19 mouse cellular contexts compared by ENCODE assay signal in genomic region chr10:8936369-8936768, GRCm38 (mm10). TPM values are rescaled to one million over a fixed set of nuclear protein-coding genes. Genes with fewer than 3 reads are reported as not detected.
DNase-seq lines count a peak whose midpoint lies in the region; ATAC-seq and TF ChIP-seq lines count a peak whose summit lies in the region.
"Had no signal": no experiment of that assay in that cellular context is flagged by ENCODE, and none has a peak within 500 bp of the region (broad histone marks: within the 10 kb centered on the region; RNA-seq: fewer than 3 reads in every experiment).

No protein-coding gene starts in this region.

- H3K4me1 ChIP-seq in limb, embryonic 15.5 days = 0 out of 2 replicates have a peak, but pooled peaks cover 2% of the 10 kb centered on the region
- H3K4me1 ChIP-seq in limb, embryonic 10.5 days = peaks cover 10% of the 10 kb centered on the region; the same call in 1 of the 2 replicates
- peaks cover 46% of the 10 kb centered on the region for H3K4me1 ChIP-seq in bone marrow macrophage, adult 2 months (ENCODE audit: control insufficient read depth, insufficient read depth, low read length)
- H3K4me1 ChIP-seq: embryonic facial prominence, embryonic 15.5 days; forebrain, embryonic 12.5 days; midbrain, embryonic 13.5 days; stomach, embryonic 15.5 days had no signal

- H3K27me3 ChIP-seq in limb, embryonic 15.5 days = no peaks in the 10 kb centered on the region
- H3K27me3 ChIP-seq in limb, embryonic 10.5 days (ENCODE audit: low read depth, poor library complexity, severe bottlenecking) = no peaks in the 10 kb centered on the region
- H3K27me3 ChIP-seq: embryonic facial prominence, embryonic 15.5 days; forebrain, embryonic 12.5 days; midbrain, embryonic 13.5 days; stomach, embryonic 15.5 days had no signal

- H3K4me3 ChIP-seq in limb, embryonic 15.5 days = no peak overlapping the region
- H3K4me3 ChIP-seq in limb, embryonic 10.5 days = no peak overlapping the region
- H3K4me3 ChIP-seq in bone marrow macrophage, adult 2 months (ENCODE audit: insufficient read depth, low read length) = no peak overlapping the region
- H3K4me3 ChIP-seq: embryonic facial prominence, embryonic 15.5 days; forebrain, embryonic 12.5 days; midbrain, embryonic 13.5 days; stomach, embryonic 15.5 days had no signal

- no peak overlapping the region for H3K4me2 ChIP-seq in limb, embryonic 15.5 days
- H3K4me2 ChIP-seq: embryonic facial prominence, embryonic 15.5 days; forebrain, embryonic 12.5 days; midbrain, embryonic 13.5 days; stomach, embryonic 15.5 days had no signal

- no peak for TF ChIP-seq CTCF in bone marrow macrophage, adult 2 months (IDR thresholded peaks at IDR 0.05; ENCODE audit: low read depth, low read length)

- H3K36me3 ChIP-seq in limb, embryonic 15.5 days = no peaks in the 10 kb centered on the region
- H3K36me3 ChIP-seq in limb, embryonic 10.5 days = no peaks in the 10 kb centered on the region
- H3K36me3 ChIP-seq: embryonic facial prominence, embryonic 15.5 days; forebrain, embryonic 12.5 days; midbrain, embryonic 13.5 days; stomach, embryonic 15.5 days had no signal

- H3K9me3 ChIP-seq in limb, embryonic 15.5 days = no peaks in the 10 kb centered on the region
- H3K9me3 ChIP-seq in limb, embryonic 10.5 days (replicated peaks) = no peaks in the 10 kb centered on the region
- H3K9me3 ChIP-seq: embryonic facial prominence, embryonic 15.5 days; forebrain, embryonic 12.5 days; midbrain, embryonic 13.5 days; stomach, embryonic 15.5 days had no signal

- H3K9ac ChIP-seq in limb, embryonic 15.5 days = no peak overlapping the region
- H3K9ac ChIP-seq: embryonic facial prominence, embryonic 15.5 days; forebrain, embryonic 12.5 days; midbrain, embryonic 13.5 days; stomach, embryonic 15.5 days had no signal

- DNase-seq in gastrocnemius, postnatal 14 days = peak; percentile 40
- DNase-seq in gastrocnemius, adult 8-10 months (ENCODE audit: low spot score in 2 of 2) = no peak
- DNase-seq in limb, embryonic 10.5 days (ENCODE audit: low spot score) = no peak
- peak; percentile 40 to 43 for DNase-seq in heart, postnatal 14 days
- no peak for DNase-seq in testis, postnatal 14 days (ENCODE audit: low spot score)
- DNase-seq: adrenal gland, postnatal 36 days; B cell, adult 2 months; cerebellum, adult 9-11 months; embryo, embryonic 11 days; lung, adult 18-20 months had no signal

- 76% methylated on average over 4 of the region's 4 CpGs for WGBS in limb, embryonic 15.5 days
- 89% methylated on average over 4 of the region's 4 CpGs for WGBS in limb, embryonic 10.5 days

- ATAC-seq in limb, embryonic 15.5 days (ENCODE audit: insufficient number of reproducible peaks, low FRiP score, low TSS enrichment, low read depth) = no peak
- no peak for ATAC-seq in megakaryocyte-erythroid progenitor cell, adult 5-6 weeks (replicated peaks; ENCODE audit: low FRiP score, low TSS enrichment, poor library complexity, severe bottlenecking)
- ATAC-seq: hindbrain, embryonic 16.5 days; intestine, postnatal 0 days; midbrain, embryonic 13.5 days had no signal

- no peak for TF ChIP-seq POLR2A in bone marrow macrophage, adult 2 months (IDR thresholded peaks at IDR 0.05; ENCODE audit: borderline replicate concordance, low read depth, low read length)

- H3K27ac ChIP-seq in limb, embryonic 15.5 days = 0 out of 2 replicates have a peak overlapping the region, but pooled peaks have one; percentile 17
- no peak overlapping the region for H3K27ac ChIP-seq in limb, embryonic 10.5 days
- peak overlapping the region; percentile 81 for H3K27ac ChIP-seq in bone marrow macrophage, adult 2 months (ENCODE audit: insufficient read depth, low read depth, low read length)
- H3K27ac ChIP-seq: embryonic facial prominence, embryonic 15.5 days; forebrain, embryonic 12.5 days; midbrain, embryonic 13.5 days; stomach, embryonic 15.5 days had no signal

- intact Hi-C loops in gastrocnemius, postnatal 14 days (cut with DNase I; ENCODE audit: low total_unique reads) = no loop called here
- intact Hi-C loops in heart, postnatal 14 days (cut with DNase I) = loop anchor here (2.0 kb wide), 1 partner anchor 32 kb away; no protein-coding TSS in a partner anchor

RNA-seq across cellular contexts. Expression of gene Sash1, which starts 50.5 kb away (rescaled TPM):
- 10 to 100 TPM; 28.0 to 32.1 TPM for total RNA-seq in gastrocnemius, postnatal 14 days (2021)
- 10 to 100 TPM in 1 of 4 experiments, 1 to 10 TPM in 3; 5.1 to 10.3 (median 8.0) TPM for total RNA-seq in gastrocnemius, adult 8-10 months (2022)
- 5.9 and 6.3 TPM in 2 replicates for polyA plus RNA-seq in limb, embryonic 15.5 days (2015; fragmentation: Nextera tagmentation; extraction: Ambion mirVana)
- 4.3 and 4.7 TPM in 2 replicates for polyA plus RNA-seq in limb, embryonic 10.5 days (2016; fragmentation: Nextera tagmentation; extraction: Ambion mirVana)
- 80.4 and 96.7 TPM in 2 replicates for polyA plus RNA-seq in bone marrow macrophage, adult 2 months (2012; ENCODE audit: insufficient read depth, insufficient read length, missing spikeins)
- 10 to 100 TPM; 38.4 to 39.8 TPM for total RNA-seq in heart, postnatal 14 days (2021)
- total RNA-seq in megakaryocyte-erythroid progenitor cell, adult 5-6 weeks (2014; fragmentation: Nextera tagmentation) = 0.84 and 1.7 TPM in 2 replicates
- total RNA-seq in megakaryocyte-erythroid progenitor cell, adult 5-6 weeks (2017) = 0.23 and 0.61 TPM in 2 replicates

Comparison
In these comparisons a context has a peak if more than half of its experiments do, and no peak if none do; other contexts are left out.
1. DNase-seq: peak in gastrocnemius, postnatal 14 days (single experiment) and heart, postnatal 14 days (2 of 2); none in gastrocnemius, adult 8-10 months (0 of 2), limb, embryonic 10.5 days (single experiment) and testis, postnatal 14 days (single experiment).